Mouse (Mus musculus): ENCODE measurements around the gene Focad.

- TF ChIP-seq POLR2A (IDR thresholded peaks at IDR 0.05; ENCODE audit: borderline replicate concordance, insufficient read depth, low read length) (no peak), CTCF (IDR thresholded peaks at IDR 0.05; ENCODE audit: borderline replicate concordance, insufficient read depth, low read depth, low read length) (no peak)
These were observed 69.2 kb downstream of the Focad start for GRCm38 (mm10) chr4:88163511-88164247.

Measured in cerebellum, adult 2 months (tissue).